Mouse (Mus musculus) forelimb bud, embryonic 11.5 days (tissue): ENCODE measurements around the gene Dcakd.
A peak's percentile ranks its signal among the peaks of the same experiment; 100 is the strongest.

Experiments
- DNase-seq: peaks from one replicate; pipeline ENCODE4 v3.0.0-alpha.2; 2012; ENCODE audit warnings: low read depth, low spot score

The Dcakd gene

DNA sequence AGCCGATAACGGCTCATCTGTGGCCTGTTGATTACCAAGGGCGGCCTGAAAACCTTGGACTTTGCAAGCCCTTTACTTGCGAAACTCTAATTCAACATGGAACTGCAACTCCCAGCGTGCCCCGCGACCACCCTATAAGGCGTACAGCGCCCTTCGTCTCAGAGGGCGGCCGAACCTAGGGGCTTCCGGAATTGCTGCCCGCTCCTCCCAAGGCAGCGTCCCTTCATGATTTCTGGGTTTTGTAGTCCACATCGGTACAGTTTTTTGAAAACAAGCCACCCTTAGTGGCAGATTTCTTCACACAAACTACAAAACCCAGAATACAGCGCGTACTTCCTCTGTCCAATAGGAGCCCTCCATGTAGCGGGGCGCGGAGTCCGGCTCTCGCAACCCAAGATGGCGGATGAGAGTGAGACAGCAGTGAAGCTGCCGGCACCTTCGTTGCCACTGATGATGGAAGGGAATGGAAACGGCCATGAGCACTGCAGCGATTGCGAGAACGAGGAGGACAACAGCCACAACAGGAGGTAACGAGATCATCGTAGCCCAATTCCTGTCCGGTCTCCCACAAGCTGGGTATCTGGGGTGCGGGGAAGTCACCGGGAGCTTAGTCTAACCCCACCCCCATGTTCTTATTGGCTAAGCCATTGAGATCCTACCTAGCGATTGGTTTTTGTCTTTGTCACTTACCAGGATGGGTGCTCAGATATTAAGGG is at the start of gene Dcakd, which contains the start of gene Nmt1:
TSS of gene Dcakd (minus strand) at position 158 of the 716 bp plus-strand sequence.
TSS of gene Nmt1 (plus strand) at position 15 of the 716 bp plus-strand sequence.
- peak; percentile 96 for DNase-seq

DNA sequence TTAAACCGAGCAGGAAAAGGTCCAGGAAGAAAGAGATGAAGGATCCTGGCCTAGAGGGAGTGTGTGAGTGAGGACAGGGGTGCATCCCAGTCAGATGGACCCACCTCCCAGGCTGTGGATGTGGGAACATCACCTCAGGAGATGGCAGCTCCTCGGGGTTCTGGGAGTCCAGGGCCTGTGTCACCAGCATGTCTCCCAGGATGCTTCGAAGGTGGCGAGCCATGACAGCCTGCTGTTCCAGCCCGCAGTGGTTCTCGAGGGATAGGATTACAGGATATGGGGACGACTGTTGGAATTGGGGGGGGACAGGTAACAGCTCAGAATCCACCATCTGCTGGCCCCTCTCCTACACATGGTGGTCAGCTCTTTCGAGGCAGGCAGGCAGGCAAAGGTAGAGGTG is 48.4 kb upstream of the Dcakd start:
- DNase-seq = no peak

DNA sequence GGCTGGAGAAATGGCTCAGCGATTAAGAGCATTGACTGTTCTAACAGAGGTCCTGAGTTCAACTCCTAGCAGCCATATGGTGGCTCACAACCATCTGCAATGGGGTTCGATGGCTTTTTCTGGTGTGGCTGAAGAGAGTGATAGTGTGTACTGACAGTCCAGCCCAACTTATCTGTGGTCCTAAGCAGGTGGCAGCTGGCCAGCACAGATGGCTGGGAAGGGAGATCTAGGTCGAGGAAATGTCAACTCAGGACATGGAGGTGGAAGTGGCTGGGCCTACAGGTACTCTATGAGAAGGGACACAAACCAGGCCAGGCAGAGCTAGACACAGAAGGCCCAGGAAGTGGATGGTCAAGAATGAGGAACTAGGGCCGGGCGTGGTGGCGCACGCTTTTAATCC is 47.9 kb upstream of the Dcakd start:
- DNase-seq = no peak

DNA sequence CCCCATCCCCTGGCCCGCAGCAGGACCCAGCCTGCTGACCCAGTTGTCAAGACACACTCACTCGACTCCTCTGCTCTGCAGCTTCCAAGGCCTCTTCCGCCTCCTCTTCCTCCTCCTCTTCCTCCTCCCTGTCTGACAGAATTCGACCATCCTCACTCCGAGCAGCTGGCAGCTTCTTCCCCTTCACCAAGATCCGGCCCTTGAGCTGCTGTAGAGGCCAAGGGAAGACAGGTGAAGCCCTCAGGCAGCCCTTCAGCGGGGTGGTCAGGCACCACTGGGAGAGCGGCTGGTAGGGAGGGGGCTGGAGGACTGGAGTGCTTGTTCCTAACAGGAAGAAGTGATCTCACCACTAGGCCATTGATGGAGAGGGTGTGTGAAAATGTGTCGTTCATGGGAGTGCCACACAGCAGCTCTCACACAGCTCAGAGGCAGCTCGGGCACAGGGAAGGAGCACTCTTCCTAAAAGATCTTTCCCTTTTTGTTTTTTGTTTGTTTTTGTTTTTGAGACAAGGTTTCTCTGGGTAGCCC is 46.7 kb upstream of the Dcakd start:
- DNase-seq = no peak

DNA sequence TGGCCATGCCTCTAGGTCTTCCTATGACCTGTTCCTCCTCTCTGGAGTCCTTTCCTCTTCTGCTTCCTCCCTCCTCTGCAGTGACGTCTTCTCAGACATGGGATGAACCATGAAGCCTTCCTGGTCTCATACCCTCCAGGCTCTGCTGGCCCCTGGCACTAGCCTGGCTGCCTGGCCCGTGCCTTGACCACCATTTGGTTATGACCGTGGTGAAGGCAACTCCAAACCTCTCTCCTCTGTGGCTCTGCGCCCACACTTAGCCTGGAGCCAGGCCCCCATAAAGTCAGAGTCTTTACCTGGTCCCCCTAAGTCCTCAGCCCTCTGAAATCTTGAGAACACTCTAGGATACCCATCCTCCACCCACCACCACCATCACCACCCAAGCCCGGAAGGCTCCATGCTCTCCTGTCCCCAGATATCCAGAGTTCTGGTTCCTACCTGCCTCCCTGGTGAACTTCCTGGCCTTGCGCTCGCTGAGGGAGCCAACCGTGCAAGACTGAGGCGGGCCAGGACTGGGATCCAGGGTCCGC is 46.1 kb upstream of the Dcakd start:
- no peak for DNase-seq

DNA sequence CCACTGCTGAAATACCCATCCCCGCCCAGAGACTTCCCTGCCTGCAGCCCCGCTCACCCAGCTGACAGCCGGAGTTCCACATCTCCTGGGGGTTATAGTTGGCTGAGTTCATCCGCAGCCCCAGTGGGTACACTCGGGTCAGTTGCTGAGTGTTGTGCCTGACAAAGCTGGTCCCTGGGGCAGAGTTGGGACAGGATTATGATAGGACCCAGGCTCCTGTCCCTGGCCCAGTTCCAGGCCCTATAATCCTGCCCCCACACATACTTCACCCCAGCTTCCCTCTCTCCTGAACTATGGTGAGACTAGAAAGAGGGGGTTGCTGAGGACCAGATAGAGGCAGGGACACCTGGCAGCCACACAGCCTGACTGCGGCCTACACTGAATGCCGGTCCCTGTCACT is 45.5 kb upstream of the Dcakd start:
- no peak for DNase-seq

DNA sequence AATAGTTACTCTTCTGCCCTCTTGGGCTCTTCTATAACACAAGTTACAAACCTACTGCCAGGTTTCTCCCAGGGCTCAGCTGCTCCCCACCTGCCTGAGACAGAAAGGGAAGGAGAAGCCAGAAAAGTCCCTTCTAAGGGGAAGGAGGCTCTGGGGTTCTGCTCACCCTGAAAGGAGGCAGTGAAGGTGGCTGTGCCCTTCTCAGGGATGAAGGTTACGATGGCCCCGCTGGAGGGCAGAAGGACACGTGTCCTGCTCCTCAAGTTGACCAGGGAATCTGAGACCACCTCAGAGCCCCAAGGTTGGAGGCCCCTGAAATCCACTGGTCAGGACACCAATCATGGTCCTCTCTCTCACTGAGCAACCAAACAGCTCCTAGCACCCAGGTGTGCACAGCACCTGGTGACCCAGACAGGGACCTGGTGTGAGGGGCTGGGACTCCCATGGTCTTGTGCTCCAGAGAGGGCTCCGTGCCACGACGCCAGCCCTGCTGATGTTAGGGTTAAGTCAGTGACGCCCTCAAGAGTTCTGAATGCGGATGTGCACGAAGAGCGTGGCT is 42.3 kb upstream of the Dcakd start:
- no peak for DNase-seq

DNA sequence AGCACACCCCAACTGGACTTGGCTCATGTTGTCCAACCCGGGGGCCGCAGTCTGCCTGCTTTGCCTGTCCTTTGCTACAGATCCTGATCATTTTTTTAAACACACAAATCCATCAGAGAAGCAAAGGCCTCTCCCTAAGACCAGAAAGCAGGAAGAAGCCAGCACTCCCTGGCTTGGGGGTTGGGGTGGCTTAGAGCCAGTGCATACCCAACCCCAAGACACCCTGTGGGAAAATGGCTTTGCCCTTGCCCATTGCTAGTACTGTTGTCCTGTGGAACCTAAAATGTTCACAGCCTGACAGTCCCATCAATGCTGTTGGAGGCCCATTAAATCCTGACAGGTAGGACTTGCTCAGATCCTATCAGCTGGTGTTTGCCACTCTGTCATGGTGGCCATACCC is 41.6 kb upstream of the Dcakd start:
- DNase-seq = no peak

DNA sequence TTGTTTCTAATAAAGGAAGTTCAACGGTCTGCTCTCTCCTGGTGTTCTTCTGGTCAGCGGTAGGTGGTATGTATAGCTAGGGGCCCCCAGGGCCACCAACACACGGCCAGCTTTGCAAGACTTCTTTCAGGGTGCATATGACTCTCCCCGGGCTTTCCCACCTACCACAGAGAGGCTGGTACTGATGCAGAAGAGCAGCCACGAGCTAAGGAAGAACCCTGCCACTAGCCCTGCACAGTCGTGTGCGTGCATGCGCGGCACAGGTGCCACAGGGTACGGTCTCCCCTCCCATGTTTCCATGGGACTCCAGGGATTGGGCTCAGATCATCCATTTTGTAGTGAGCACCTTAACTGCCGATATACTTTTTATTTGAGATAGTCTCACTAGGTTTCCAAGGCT is 40.8 kb upstream of the Dcakd start:
- DNase-seq = no peak

DNA sequence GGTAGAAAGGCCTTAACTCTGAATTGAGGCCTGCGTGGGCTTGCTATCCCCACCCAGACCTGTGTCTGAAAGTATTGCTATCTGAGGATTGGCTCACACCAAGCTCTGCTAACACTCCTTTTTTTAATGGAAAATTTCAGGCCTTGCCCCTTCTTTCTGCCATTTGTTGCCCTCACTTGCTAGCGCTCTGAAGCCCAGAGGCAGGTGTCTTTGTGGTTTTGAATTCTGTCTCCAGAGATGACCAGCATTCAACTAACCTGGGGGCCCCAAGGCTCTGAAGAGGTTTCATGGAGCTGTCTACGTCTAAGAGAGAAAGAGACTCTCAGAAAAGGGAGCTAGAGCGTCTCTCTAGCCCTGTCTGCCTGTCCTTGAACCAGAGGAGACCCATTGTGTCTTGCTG is 40.1 kb upstream of the Dcakd start:
- DNase-seq = no peak

DNA sequence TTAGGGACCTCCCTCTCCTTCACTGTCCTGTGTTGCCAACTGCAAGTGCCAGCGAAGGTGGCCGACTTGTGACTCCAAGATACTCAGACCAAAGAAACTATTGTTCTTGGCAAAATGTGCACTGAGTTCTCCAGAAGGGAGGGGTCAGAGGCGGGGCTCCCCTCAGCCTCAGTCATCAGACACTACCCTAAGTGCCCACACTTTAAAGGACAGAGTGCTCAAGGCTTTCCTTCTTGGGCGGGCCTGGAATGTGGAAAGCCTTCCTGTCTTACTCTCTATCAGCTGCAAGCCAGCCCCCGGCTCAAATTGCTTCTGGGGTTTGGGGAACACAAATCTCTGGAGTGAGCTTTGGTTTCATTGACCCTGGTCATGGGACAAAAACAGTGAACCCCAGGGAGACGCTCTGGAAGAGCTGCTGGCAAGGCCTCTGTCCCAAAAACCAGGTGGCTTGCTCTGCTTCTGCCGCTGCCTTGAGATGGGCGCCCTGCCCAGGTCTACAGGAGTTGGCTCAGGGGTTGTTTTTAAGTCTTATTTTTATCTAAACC is 39.4 kb upstream of the Dcakd start:
- no peak for DNase-seq

DNA sequence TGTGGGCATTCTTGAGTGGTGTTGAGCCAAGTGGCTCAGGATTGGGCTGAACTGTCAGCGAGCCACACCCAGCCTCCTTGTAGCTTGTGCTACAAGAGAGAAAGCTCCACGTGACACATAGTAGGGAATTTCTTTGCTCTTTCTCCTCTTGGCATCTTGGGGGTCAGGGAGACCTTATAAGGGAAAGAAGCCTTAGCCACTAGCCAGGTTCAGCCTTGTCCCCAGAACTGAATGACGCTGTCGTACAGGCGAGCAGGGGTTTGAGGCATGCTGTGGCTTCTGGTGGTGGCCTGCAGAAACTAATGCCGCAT is 38.9 kb upstream of the Dcakd start:
- no peak for DNase-seq

DNA sequence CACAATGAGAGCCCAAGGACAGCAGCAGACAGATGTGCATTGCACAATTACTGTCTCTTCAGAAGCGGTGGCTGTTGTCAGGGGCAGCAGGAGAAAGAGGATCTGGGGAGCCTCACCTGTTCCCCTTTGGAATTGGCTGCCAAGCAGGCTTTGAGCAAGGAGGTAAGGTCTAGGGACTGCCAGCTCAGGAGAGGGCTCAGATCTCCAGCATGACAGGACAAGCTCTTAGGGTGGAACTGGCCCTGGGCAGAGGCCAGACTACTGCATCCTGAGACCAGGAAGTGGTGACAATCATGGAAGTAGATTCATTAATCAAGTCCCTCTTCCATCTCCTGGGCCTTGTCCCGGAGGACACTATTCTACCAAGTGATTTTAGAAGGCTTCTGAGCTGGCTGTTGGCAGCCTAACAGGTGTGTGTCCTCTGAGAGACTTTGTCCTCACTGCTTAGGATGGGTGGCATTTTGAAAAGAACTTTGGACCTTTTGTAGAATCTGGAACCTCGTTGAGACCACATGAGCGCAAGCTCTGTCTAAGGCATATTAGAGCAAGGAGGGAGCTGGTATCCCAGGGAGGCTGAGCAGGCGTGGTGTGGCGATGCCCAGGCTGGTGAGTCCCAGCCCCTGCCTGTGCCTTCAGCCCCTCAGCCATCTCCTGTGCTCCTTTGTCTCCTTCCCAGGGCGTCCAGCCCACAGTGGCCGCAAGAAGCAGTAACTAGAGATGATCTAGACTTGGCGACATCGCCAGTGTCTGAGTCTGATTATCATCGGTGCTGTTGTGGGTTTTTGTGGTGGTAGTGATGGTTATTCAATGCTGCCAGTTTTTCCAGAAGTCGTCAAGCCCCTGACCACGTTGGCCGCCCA is 38.3 kb upstream of the Dcakd start:
- no peak for DNase-seq

DNA sequence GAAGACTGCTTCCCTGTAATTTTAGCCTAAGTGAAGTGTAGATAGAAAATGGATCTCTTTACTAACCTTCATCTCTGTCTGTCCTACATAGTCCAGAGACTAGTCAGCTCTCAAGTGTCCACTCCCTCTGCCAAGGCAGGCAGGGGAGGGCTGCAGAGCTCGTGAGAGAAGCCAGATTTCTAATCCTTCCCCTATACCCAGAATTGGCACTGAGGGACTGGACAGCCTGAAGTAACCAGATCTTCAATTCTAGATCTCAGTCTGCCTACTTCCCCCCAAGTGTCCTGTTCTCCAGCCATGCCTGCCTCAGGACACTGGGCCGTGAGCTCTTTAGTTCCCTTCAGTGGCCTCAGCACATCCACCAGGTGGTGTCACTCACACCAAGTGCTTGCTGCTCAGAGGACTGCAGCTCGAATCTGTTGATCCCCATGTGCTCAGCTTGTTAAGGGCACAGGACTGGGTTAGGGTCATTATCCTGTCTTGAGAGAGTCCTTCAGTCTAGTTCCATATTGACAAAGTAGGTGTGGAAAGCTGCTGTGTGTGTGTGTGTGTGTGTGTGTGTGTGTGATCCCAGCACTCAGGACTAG is 30.5 kb upstream of the Dcakd start:
- no peak for DNase-seq

DNA sequence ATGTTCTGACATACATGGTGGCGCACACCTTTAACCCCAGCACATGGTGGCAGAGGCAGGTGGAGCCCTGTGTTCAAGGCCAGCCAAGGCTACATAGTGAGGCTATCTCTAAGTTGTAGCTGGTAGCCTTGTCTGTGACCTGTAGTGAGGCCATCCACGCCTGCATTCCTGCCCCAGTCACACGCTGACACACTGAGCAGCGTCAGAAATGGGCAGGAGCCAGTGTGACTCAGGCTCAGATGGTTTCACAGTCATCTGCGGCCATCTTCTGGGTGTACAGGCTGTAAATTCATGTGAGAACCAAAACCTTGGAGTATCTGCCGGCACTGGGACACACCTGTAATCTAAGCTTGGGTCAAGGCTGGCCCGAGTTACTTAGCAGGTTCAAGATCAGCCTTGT is 28.5 kb upstream of the Dcakd start:
- DNase-seq = no peak

DNA sequence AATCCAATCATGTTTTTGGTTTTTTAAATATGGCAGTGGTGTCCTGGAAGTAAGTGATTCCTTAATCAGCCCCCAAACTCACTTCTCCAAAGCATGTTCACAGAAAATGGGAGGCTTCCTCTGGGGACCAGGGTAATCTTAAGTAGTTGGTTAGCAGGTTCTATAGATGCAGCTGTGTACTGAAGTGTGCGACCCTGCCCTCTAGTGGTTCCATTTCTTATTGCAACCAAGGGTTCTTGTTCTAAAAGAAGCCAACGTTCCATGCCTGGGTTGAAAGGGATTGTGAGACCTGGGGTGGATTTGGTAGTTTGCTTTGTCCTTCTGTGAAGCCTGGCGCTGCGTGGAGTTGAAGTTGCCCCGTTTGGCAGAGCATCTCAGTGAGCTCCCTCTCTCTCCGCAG is 26.7 kb upstream of the Dcakd start:
- peak; percentile 82 for DNase-seq

DNA sequence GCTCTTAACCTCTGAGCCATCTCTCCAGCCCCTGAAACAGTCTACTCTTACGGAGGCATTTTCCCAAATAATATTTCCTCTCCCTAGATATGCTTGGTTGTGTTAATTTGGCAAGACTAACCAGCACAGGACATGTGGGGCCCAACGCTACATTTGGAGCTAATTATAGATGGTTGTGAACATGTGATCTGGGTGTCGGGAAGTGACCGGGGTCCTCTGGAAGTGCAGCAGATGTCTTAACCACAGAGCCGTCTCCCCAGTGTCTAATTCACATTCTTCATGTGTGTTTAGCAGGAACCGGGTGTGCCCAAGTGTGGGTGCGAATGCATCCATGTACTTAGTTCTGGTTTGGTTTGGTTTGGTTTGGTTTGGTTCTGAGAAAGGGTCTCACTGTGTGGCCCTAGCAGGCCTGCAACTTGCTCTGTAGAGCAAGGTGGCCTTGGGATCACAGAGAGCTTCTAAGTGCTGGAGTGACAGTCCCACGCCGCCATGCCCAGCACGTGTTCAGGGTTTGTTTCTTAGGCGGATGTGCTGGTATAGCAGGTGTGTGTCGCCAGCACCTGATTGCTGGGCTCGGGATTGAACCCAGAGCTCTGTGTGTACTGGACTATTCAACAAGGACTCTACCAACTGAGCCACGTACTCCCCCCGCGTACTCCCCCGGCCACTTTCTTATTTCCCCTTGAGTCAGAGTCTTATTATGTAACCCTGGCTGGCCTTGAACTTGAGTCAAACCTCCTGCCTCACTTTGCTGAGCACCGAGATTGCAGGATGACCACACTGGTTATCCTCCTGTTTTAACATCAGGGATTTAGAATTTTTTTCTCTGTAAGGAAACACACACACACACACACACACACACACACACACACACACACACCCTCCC is 25.3 kb upstream of the Dcakd start:
- DNase-seq = no peak

DNA sequence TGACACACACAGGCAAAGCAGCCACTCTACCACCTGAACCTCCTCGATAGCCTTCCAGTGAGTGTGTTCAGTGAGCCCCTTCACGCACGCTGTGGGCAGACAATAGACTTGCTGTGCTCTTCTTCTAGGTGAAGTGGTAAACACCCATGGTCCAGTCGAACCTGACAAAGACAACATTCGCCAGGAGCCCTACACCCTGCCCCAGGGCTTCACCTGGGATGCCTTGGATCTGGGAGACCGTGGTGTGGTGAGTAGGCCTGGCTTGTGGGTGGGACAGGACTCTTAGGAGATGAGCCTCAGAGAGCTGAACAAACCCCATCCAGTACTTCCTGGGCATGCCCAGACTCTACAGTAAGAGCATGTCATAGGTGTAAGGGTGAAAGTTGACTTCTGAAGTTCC is 23.9 kb upstream of the Dcakd start:
- DNase-seq = no peak

DNA sequence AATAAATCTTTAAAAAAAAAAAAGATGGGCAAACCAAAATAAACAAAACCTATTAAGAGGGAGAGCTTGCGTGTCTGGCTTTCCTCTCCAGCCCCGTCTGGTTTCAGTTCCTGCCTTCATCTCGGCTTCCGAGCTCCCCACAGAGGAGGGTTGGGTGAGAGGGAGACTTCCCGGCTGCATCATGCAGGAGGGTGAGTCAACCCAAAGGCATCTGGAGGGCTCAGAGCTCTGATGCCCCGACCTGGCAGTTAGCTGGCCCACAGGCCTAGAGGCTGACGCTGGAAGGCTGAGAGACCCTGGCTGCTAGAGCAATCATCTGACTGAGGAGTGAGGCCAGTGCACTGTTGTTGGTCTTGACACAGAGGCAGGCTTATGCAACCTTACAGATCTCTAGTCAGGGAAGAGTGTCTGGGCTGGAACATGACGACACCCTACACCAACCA is 23.1 kb upstream of the Dcakd start:
- DNase-seq = no peak

DNA sequence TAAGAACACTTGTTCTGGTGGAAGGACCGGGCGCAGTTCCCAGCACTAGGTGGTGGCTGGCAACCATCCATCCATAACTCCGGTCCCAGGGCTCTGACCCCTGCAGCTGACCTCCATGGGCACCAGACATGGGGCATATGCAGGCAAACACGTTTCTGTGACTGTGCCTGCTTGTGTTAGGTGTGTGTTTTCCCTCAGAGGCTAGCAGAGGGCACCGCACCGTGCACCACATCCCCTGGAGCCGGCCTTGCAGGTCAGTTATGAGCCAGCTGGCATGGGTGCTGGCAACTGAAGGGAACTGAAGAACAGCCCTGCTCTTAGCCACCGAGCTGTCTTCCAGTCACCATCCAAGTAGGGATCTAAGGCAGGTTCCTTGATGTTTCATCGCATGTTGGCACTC is 22.0 kb upstream of the Dcakd start:
- DNase-seq = no peak

DNA sequence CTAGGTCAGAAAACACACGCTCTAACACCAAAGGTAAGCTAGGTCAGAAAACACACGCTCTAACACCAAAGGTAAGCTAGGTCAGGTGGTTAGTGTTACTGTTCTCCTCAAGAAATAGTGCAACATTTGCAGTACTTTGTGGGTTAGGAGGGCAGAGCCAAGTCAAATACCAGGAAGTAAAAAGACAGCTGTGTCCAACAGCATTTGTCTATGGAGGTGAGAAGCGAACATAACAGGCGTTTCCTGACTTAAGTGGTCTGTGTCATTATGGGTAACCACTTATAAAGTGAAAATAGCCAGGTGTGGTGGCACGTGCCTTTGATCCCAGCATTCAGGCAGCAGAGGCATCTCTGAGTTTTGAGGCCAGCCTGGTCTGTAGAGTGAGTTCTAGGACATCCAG is 21.5 kb upstream of the Dcakd start:
- no peak for DNase-seq
